Mouse (Mus musculus) midbrain, embryonic 11.5 days (tissue): ENCODE measurements around the gene Rmdn2. TPM values are rescaled to one million over a fixed set of nuclear protein-coding genes. Genes with fewer than 3 reads are reported as not detected.
A peak's percentile ranks its signal among the peaks of the same experiment; 100 is the strongest.

Source experiments
- ATAC-seq: fragments of 200-750 bp; cut with Nextera tagmentation; 2 replicates; pipeline ENCODE4 v1.8.0; 2017; ENCODE audit warnings: moderate TSS enrichment, moderate library complexity; ENCODE audit not compliant: low FRiP score
- DNase-seq: peaks from one replicate; pipeline ENCODE4 v3.0.0; 2015; ENCODE audit warnings: low spot score; ENCODE audit errors: missing footprints
- H3K27ac ChIP-seq: fragments of 300-500 bp; sonication (generic); 2 replicates; pipeline ENCODE4 v1.5.1; 2014; ENCODE audit warnings: low read depth, low read length
- H3K27me3 ChIP-seq: fragments of 300-500 bp; sonication (generic); 2 replicates; pipeline ENCODE4 v1.6.1; 2014; ENCODE audit warnings: mild to moderate bottlenecking, low read length, moderate library complexity, mixed read lengths; ENCODE audit not compliant: control insufficient read depth, insufficient read depth
- H3K36me3 ChIP-seq: fragments of 300-500 bp; sonication (generic); 2 replicates; pipeline ENCODE4 v1.6.1; 2014; ENCODE audit warnings: mild to moderate bottlenecking, low read length, moderate library complexity, mixed read lengths; ENCODE audit not compliant: control insufficient read depth, insufficient read depth
- H3K4me1 ChIP-seq: fragments of 300-500 bp; sonication (generic); 2 replicates; pipeline ENCODE4 v1.6.1; 2014; ENCODE audit warnings: low read length; ENCODE audit not compliant: control insufficient read depth, insufficient read depth
- H3K4me2 ChIP-seq: fragments of 300-500 bp; sonication (generic); 2 replicates; pipeline ENCODE4 v1.6.1; 2014; ENCODE audit warnings: mild to moderate bottlenecking, moderate library complexity
- H3K4me3 ChIP-seq: fragments of 300-500 bp; sonication (generic); 2 replicates; pipeline ENCODE4 v1.5.1; 2014; ENCODE audit warnings: low read depth, low read length
- H3K9ac ChIP-seq: fragments of 300-500 bp; sonication (generic); 2 replicates; pipeline ENCODE4 v1.6.1; 2014; ENCODE audit warnings: low read length
- H3K9me3 ChIP-seq: fragments of 300-500 bp; sonication (generic); 2 replicates; pipeline ENCODE4 v1.6.1; 2016; ENCODE audit warnings: low read length; ENCODE audit not compliant: control insufficient read depth
- WGBS: fragments of 180-500 bp; shearing (Covaris S2); extraction: QIAGEN DNeasy Blood & Tissue Kit; methylation state at CpG from one replicate; pipeline ENCODE4 v1.1.7; 2014; 5-methylcytosine and 5-hydroxymethylcytosine counted together
- polyA plus RNA-seq: library from polyadenylated mRNA; unstranded; fragments of >200 nt; fragmentation: Nextera tagmentation; extraction: Ambion mirVana; gene quantifications from 2 replicates; pipeline ENCODE4 v1.2.1, GENCODE M21; 2014

Rmdn2 gene
- polyA plus RNA-seq, 1 experiment from 2014 or later, result 5.7 TPM

DNA sequence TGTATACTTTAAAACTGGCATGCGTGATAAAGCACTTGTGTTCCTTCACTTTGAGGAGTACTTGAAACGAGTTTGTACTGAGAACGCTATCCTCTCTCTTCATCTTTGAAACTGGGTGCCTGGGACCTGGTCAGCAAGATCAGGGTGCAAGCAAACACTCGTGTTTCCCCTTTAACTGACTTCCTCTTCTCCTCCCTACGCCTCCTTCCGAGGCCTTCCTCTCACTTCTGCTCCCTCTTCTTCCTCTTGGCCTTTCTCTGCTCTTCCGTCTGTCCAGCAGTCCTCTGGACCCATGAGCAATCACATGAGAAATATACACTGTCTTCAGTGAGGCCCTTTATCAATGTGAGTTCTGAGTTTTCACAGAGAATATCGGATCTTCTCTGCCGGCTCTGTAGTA lies 50.2 kb downstream of the Rmdn2 start:
- ATAC-seq, result no peak

DNA sequence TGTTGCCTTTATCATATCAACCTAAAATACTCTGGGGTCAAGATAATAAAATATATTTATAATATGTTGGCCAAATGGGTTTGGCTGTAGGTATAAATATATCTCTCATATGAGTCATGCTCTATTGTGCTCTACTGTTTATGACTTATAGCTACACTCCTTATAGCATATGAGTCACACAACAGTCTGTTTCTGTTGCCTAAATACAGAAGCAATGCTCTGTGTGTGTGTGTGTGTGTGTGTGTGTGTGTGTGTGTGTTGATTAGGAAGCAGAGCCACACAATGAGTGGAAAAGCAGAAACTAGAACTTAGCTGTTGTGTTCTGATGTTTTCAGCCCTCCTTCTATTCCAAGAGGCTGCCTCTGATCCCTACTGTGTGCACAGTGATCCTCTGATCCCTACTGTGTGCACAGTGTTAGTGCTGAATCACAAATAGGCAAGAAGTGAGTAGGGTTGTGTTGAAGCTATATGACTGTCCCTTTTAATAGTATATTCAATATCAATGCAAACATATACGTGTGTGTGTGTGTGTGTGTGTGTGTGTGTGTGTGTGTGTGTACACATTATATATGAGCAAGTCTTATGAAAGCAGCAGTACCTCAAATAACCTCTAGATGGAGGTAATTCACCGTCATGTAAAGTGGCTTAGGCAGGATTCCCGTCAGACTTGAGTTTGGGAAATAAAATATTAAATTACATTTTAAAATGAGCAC lies 51.9 kb downstream of the Rmdn2 start:
- WGBS, result 23% methylated on average over 3 of the region's 3 CpGs
- DNase-seq (peak; percentile 92), ATAC-seq (0 out of 2 replicates have a peak, but pooled peaks have one; percentile 27)

More for the DNA sequence above, 50.2 kb downstream of the Rmdn2 start:
- no peak overlapping the region for H3K4me2 ChIP-seq
- 87% methylated on average over 9 of the region's 9 CpGs for WGBS
- no peak overlapping the region for H3K9ac ChIP-seq
- H3K4me3 ChIP-seq, result no peak overlapping the region
- DNase-seq, result peak; percentile 35
- H3K36me3 ChIP-seq, result no peaks in the 10 kb centered on the region
- H3K9me3 ChIP-seq, result no peaks in the 10 kb centered on the region
- no peaks in the 10 kb centered on the region for H3K27me3 ChIP-seq
- no peak overlapping the region for H3K27ac ChIP-seq
- H3K4me1 ChIP-seq, result no peaks in the 10 kb centered on the region

DNA sequence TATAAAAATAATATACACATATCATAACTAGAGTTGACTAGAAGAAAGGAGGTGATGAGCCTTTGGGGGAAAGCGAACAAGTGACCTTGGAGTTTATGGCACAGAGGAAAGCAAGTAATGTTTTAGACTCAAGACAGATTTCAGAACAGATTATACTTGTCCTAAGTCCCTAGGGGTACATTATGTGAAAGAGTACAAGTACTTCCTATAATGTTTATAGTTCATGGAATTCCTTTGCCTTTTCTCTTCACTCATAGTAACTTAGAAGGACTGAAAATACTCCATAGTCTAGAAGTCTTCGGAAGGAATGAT lies 52.4 kb downstream of the Rmdn2 start:
- H3K9ac ChIP-seq, result no peak overlapping the region
- DNase-seq, result no peak
- H3K4me2 ChIP-seq, result no peak overlapping the region
- no peaks in the 10 kb centered on the region for H3K27me3 ChIP-seq
- no peak overlapping the region for H3K4me3 ChIP-seq
- H3K36me3 ChIP-seq, result no peaks in the 10 kb centered on the region
- no peaks in the 10 kb centered on the region for H3K9me3 ChIP-seq
- 95% methylated on average over 2 of the region's 2 CpGs for WGBS
- H3K27ac ChIP-seq, result no peak overlapping the region
- H3K4me1 ChIP-seq, result no peaks in the 10 kb centered on the region
- ATAC-seq, result no peak

More for the DNA sequence above, 51.9 kb downstream of the Rmdn2 start:
- H3K27me3 ChIP-seq, result no peaks in the 10 kb centered on the region
- no peaks in the 10 kb centered on the region for H3K9me3 ChIP-seq
- no peak overlapping the region for H3K4me3 ChIP-seq
- H3K4me1 ChIP-seq, result no peaks in the 10 kb centered on the region
- H3K36me3 ChIP-seq, result no peaks in the 10 kb centered on the region
- no peak overlapping the region for H3K27ac ChIP-seq
- H3K9ac ChIP-seq, result no peak overlapping the region
- H3K4me2 ChIP-seq, result no peak overlapping the region

DNA sequence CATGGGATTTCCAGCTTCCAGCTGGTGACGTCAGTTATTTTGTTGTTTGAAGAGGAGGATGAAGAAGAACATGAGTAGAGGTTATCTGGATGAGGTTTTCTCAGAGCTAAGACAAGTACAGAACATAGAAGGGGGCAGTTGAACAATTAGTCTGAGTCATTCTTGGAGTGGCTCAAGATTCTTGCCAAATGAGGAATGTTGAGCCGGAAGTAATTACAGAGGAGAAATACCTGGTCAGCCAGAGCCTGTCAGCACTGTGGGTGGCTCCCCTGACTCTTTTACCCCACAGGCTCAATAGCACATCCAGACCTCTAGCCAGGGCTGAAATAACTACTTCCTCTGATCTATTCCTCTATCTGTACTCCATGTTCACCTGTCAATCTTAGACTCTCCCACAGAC lies 59.2 kb downstream of the Rmdn2 start:
- ATAC-seq (no peak), DNase-seq (no peak)
- no peaks in the 10 kb centered on the region for H3K36me3 ChIP-seq
- H3K4me2 ChIP-seq, result no peak overlapping the region
- no peaks in the 10 kb centered on the region for H3K27me3 ChIP-seq
- H3K9ac ChIP-seq, result no peak overlapping the region
- no peak overlapping the region for H3K27ac ChIP-seq
- no peaks in the 10 kb centered on the region for H3K9me3 ChIP-seq
- no peaks in the 10 kb centered on the region for H3K4me1 ChIP-seq
- no peak overlapping the region for H3K4me3 ChIP-seq
- WGBS, result 91% methylated on average over 2 of the region's 2 CpGs

DNA sequence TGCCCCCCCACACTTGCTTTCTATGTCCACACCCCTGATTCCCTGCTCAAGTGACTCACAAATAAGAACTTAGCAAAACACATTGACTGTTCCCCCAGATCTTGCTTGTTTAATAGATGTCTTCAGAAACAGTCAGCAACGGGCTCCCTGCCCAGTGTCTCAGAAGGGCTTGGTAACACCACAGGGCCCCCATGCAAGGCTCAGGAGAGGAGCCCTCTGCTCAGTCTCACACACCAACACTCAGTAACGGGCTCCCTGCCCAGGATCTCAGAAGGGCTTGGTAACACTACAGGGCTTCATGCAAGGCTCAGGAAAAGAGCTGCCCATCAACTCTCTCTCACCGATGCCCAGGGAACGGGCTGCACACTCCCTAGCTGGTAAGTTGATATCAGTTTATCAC lies 83.4 kb downstream of the Rmdn2 start:
- no peak overlapping the region for H3K4me2 ChIP-seq
- no peaks in the 10 kb centered on the region for H3K36me3 ChIP-seq
- H3K27me3 ChIP-seq, result no peaks in the 10 kb centered on the region
- WGBS, result 83% methylated on average over 4 of the region's 4 CpGs
- H3K4me1 ChIP-seq, result no peaks in the 10 kb centered on the region
- no peak for ATAC-seq
- no peak for DNase-seq
- H3K9me3 ChIP-seq, result no peaks in the 10 kb centered on the region
- no peak overlapping the region for H3K9ac ChIP-seq
- no peak overlapping the region for H3K4me3 ChIP-seq
- H3K27ac ChIP-seq, result no peak overlapping the region

DNA sequence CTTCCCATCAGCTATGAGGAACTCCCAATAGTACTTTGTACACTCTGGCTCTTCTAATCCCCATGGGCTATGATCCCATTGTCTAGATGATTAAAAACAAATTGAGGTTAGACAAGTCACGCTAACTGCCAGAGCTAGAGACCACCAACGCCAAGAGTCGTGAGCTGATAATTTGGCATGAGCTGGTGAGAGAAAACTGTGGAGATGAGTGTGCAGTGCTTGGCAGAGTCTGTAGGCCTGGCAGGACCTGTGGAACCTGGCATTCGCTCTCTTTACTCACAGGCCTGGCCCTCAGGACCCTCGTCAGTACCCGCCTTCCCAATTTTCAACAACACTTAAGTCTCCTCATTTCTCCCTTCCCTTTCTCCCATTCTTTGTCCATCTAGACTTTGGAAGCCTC lies 83.9 kb downstream of the Rmdn2 start:
- no peak for ATAC-seq
- Histone ChIP-seq H3K4me2 (no peak overlapping the region), H3K9ac (no peak overlapping the region), H3K4me1 (no peaks in the 10 kb centered on the region), H3K27ac (no peak overlapping the region), H3K27me3 (no peaks in the 10 kb centered on the region), H3K9me3 (no peaks in the 10 kb centered on the region), H3K4me3 (no peak overlapping the region), H3K36me3 (no peaks in the 10 kb centered on the region)
- DNase-seq, result no peak
- 90% methylated on average over 6 of the region's 6 CpGs for WGBS

DNA sequence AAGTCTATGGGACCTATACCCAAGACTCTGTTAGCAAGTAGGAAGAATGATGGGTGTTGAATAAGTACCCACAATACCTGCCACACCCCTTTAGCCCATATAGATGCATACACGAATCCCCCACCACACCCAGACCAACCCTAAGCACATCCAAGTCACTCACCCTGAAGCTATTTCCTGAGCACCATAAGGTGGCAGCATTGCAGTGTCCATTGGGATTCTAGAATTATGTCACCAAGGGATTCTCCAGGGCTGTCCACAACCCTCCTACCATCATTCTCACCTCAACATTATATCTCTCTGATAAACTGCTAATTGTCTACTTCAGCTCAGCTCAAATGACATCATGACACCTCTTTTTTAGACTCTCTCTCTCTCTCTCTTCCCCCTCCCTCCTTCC lies 87.5 kb downstream of the Rmdn2 start:
- no peak for DNase-seq
- Histone ChIP-seq H3K9me3 (no peaks in the 10 kb centered on the region), H3K4me3 (no peak overlapping the region), H3K4me1 (no peaks in the 10 kb centered on the region), H3K9ac (no peak overlapping the region), H3K27me3 (no peaks in the 10 kb centered on the region), H3K36me3 (no peaks in the 10 kb centered on the region), H3K4me2 (no peak overlapping the region), H3K27ac (no peak overlapping the region)
- WGBS, result 51% methylated on average over 1 of the region's 1 CpGs
- no peak for ATAC-seq

DNA sequence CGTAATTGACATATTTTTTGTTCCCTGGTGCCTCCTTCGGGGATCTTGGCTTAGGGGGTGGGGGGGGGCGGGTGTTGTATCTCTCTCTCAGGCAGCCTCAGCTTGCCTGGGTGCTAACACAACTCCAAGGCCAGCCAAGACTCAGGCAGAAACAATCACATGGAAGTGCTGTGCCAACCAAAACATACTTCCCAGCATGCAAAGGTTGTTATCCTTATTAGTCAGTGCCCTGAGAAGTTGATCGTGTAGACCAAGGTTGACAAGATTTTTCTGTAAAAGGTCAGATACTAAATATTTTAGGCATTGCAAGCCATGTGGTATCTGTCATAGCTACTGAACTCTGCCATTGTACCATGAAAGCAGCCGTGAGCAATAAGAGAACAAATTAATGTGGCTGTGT lies 89.2 kb downstream of the Rmdn2 start:
- Histone ChIP-seq H3K27me3 (no peaks in the 10 kb centered on the region), H3K4me1 (no peaks in the 10 kb centered on the region), H3K27ac (no peak overlapping the region), H3K4me2 (no peak overlapping the region), H3K9me3 (no peaks in the 10 kb centered on the region), H3K9ac (no peak overlapping the region), H3K36me3 (no peaks in the 10 kb centered on the region), H3K4me3 (no peak overlapping the region)
- WGBS, result 92% methylated on average over 5 of the region's 5 CpGs
- DNase-seq, result no peak
- ATAC-seq, result no peak

DNA sequence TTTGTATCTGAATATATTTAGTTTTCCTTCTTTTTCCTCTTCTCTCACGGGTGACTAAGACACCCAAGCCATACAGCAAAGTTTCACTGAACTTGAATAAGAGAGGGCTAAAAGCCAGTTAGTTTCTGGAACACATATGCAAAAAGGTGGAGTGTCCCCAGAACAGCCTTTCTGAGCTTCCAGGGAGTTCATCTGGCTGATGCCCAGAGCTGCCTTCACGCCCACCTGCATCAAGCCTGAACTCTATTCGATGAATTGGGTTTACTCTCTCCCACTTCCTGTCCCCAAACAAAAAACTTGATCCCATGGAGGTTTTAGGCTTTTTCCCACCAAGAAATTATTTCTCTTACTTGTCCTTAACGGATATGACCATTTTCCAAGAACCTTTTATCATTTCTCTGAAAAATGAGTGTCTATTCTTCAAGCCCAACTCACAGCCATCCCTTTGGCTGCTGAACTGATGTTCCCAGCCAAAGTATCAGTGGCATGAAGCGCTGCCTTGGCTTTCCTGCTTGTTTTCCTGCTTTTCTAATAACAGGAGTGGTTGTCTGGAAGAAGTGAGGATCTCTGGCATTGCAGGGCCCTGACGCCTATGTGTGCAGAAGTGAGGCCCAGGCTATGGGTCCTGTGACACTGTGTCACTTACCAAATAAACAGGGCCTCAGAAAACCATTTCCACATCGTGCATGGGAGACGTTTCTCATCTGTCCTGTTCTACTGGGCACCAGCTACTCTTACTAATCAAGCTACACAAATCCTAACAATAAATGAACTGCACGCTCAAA lies 94.2 kb downstream of the Rmdn2 start:
- no peak for ATAC-seq

More for the DNA sequence above, 94.2 kb downstream of the Rmdn2 start:
- 78% methylated on average over 9 of the region's 9 CpGs for WGBS
- no peak for DNase-seq
- Histone ChIP-seq H3K9me3 (no peaks in the 10 kb centered on the region), H3K27ac (no peak overlapping the region), H3K27me3 (peaks cover 16% of the 10 kb centered on the region), H3K9ac (no peak overlapping the region), H3K4me3 (no peak overlapping the region), H3K36me3 (no peaks in the 10 kb centered on the region), H3K4me2 (no peak overlapping the region), H3K4me1 (peaks cover 3% of the 10 kb centered on the region; the same call in 1 of the 2 replicates)
